Mouse (Mus musculus) naive thymus-derived CD4-positive, alpha-beta T cell, adult 2 months (primary cell): ENCODE data around the gene Krt25.

ENCODE experiments used
- DNase-seq: peaks from one replicate; pipeline ENCODE4 v3.0.0-alpha.2; 2011; ENCODE audit warnings: low read depth

The Krt25 gene

GRCm38 (mm10) chr11:99276786-99277185, 46.0 kb downstream of the Krt25 start:
- DNase-seq: no peak

GRCm38 (mm10) chr11:99275624-99276023, 47.1 kb downstream of the Krt25 start:
- DNase-seq: no peak

- no peak for DNase-seq
Observed at GRCm38 (mm10) chr11:99272721-99273120, 50.0 kb downstream of the Krt25 start.

GRCm38 (mm10) chr11:99269192-99269591, 53.6 kb downstream of the Krt25 start:
- DNase-seq: no peak

GRCm38 (mm10) chr11:99265796-99266195, 57.0 kb downstream of the Krt25 start:
- no peak for DNase-seq
